Mouse (Mus musculus): ENCODE data around the gene Ntm. TPM values are rescaled to one million over a fixed set of nuclear protein-coding genes. Genes with fewer than 3 reads are reported as not detected.
A peak's percentile ranks its signal among the peaks of the same experiment; 100 is the strongest.

Gene Ntm
- polyA plus RNA-seq, 1 experiment from 2014 or later, result 22.6 TPM

DNA sequence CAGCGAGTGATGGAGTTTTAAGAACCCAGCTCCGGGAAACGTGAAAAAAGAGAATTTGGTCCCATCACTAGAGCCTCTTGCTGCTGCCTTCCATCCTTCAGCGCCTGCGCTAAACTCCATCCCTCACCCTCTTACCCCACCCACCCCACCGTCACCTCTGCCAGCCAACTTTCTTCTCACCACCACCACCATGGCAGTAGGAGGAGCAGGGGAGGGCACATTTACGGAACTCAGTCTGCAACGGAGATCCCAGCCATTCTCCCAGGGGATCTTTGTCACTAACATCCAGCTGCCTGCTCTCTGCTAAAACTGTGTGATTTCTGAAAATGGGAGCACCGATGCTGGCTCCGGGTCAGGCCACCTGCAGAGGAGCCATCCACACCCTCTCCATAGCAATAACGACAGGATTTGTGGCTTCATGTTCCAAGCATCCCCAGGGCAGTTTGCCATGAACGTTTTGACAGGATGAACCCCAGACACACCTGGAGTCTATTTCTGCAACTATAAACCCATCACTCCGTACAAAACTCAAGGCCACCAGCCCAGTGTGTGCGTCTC is 309.2 kb downstream of the Ntm start:
- ATAC-seq (ENCODE audit: insufficient read depth, low FRiP score, low TSS enrichment), result no peak
- Histone ChIP-seq H3K4me1 (ENCODE audit: control insufficient read depth, insufficient read depth, low read length) (no peaks in the 10 kb centered on the region), H3K4me3 (ENCODE audit: low read depth, low read length) (no peak overlapping the region), H3K27ac (ENCODE audit: low read depth, low read length) (no peak overlapping the region), H3K36me3 (ENCODE audit: control insufficient read depth, insufficient read depth, low read length) (no peaks in the 10 kb centered on the region), H3K9ac (ENCODE audit: low read length) (no peak overlapping the region), H3K4me2 (ENCODE audit: low read depth) (no peak overlapping the region), H3K27me3 (ENCODE audit: control insufficient read depth, insufficient read depth, low read length) (no peaks in the 10 kb centered on the region), H3K9me3 (ENCODE audit: control insufficient read depth, low read length) (no peaks in the 10 kb centered on the region)
- WGBS, result 74% methylated on average over 14 of the region's 14 CpGs
- DNase-seq (ENCODE audit: low spot score), result no peak

DNA sequence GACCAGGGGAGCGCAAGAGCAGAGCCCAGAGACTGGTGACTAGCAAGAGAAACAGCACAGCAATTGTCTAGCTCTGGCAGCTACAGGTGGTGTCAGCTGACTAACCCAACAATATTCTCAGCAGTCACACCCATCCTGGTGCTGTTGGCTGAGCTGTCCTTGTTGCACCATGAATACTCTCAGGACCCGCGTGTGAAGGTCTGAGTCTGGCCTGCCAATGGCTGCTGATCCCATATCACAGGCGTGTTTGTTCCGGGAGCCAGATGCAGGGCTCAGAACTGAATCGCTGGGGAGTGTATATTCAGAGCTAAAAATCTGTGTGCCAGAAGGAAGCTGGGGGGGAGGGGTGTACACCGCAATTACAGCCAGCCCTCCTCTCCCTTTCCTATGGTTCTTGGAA is 310.1 kb downstream of the Ntm start:
- H3K4me1 ChIP-seq (ENCODE audit: control insufficient read depth, insufficient read depth, low read length), result no peaks in the 10 kb centered on the region
- 80% methylated on average over 7 of the region's 7 CpGs for WGBS
- H3K27me3 ChIP-seq (ENCODE audit: control insufficient read depth, insufficient read depth, low read length), result no peaks in the 10 kb centered on the region

DNA sequence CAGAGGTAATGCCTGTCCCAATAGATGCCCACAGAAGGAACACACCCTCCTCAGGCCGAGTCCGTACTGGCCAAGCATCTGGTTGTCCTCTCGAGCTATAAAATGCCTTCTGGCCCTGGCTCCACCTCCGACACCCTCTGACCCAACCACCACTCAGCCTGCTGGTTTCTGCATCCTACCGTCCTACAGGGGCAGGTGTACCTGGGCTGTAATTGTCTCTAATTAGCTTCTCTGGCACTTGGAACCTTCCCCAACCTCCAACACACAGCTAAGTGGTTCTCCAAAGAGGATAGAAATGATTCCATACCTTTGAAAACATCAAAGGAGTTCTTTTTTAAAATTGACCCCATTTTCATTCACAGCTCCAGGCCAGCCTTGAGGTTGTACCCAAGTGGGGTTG is 311.1 kb downstream of the Ntm start:
- no peak overlapping the region for H3K4me3 ChIP-seq (ENCODE audit: low read depth, low read length)
- no peaks in the 10 kb centered on the region for H3K27me3 ChIP-seq (ENCODE audit: control insufficient read depth, insufficient read depth, low read length)
- H3K9me3 ChIP-seq (ENCODE audit: control insufficient read depth, low read length), result no peaks in the 10 kb centered on the region
- H3K9ac ChIP-seq (ENCODE audit: low read length), result no peak overlapping the region
- 43% methylated on average over 5 of the region's 5 CpGs for WGBS
- no peaks in the 10 kb centered on the region for H3K36me3 ChIP-seq (ENCODE audit: control insufficient read depth, insufficient read depth, low read length)
- DNase-seq (ENCODE audit: low spot score) (no peak), ATAC-seq (ENCODE audit: insufficient read depth, low FRiP score, low TSS enrichment) (no peak)
- no peaks in the 10 kb centered on the region for H3K4me1 ChIP-seq (ENCODE audit: control insufficient read depth, insufficient read depth, low read length)
- no peak overlapping the region for H3K4me2 ChIP-seq (ENCODE audit: low read depth)
- H3K27ac ChIP-seq (ENCODE audit: low read depth, low read length), result no peak overlapping the region

More for the DNA sequence above, 310.1 kb downstream of the Ntm start:
- Histone ChIP-seq H3K36me3 (ENCODE audit: control insufficient read depth, insufficient read depth, low read length) (no peaks in the 10 kb centered on the region), H3K9me3 (ENCODE audit: control insufficient read depth, low read length) (no peaks in the 10 kb centered on the region), H3K4me2 (ENCODE audit: low read depth) (no peak overlapping the region), H3K4me3 (ENCODE audit: low read depth, low read length) (no peak overlapping the region), H3K9ac (ENCODE audit: low read length) (no peak overlapping the region), H3K27ac (ENCODE audit: low read depth, low read length) (no peak overlapping the region)
- ATAC-seq (ENCODE audit: insufficient read depth, low FRiP score, low TSS enrichment) (no peak), DNase-seq (ENCODE audit: low spot score) (no peak)

DNA sequence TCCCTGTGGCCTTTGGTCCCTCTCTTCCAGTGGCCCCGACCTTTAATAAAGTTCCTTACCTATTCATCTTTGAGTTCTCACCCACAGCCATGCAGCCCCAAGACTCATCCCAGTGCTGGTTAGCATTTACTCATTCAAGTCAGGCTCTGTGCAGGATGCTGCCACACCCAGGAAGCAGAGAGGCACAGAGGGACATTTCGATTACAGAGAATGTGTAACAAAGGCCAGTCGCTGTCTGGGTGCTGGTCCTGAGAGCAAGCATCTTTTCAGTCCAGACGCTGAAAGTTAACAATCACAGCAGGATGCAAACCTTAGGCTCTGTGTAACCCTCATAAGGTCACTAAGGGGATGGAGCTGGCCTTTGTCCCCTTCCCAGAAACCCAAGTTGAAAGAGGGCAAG is 311.7 kb downstream of the Ntm start:
- H3K4me1 ChIP-seq (ENCODE audit: control insufficient read depth, insufficient read depth, low read length), result no peaks in the 10 kb centered on the region
- ATAC-seq (ENCODE audit: insufficient read depth, low FRiP score, low TSS enrichment) (no peak), DNase-seq (ENCODE audit: low spot score) (no peak)
- no peaks in the 10 kb centered on the region for H3K27me3 ChIP-seq (ENCODE audit: control insufficient read depth, insufficient read depth, low read length)
- 35% methylated on average over 4 of the region's 4 CpGs for WGBS
- H3K27ac ChIP-seq (ENCODE audit: low read depth, low read length), result no peak overlapping the region
- no peak overlapping the region for H3K4me2 ChIP-seq (ENCODE audit: low read depth)
- no peak overlapping the region for H3K9ac ChIP-seq (ENCODE audit: low read length)
- H3K4me3 ChIP-seq (ENCODE audit: low read depth, low read length), result no peak overlapping the region
- no peaks in the 10 kb centered on the region for H3K9me3 ChIP-seq (ENCODE audit: control insufficient read depth, low read length)
- no peaks in the 10 kb centered on the region for H3K36me3 ChIP-seq (ENCODE audit: control insufficient read depth, insufficient read depth, low read length)

DNA sequence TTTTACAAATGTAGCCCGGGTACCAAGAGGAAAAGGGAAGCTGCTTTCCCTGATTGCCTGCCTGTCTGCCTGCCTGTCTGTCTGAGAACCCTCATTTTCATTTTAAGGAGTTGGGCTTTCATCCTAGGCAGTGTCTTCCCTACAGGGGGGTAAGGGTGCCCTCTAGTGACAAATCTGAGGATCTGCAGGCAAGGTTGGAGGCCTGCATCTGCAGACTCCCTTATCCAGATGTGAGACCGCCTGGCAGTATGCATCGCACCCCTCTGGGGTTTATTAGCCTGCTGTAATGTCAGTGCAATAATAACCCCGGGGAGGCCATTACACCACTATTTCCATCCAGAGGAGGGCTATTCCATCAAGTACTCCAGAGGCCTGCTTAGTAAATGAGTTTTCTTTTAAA is 312.3 kb downstream of the Ntm start:
- Histone ChIP-seq H3K4me3 (ENCODE audit: low read depth, low read length) (no peak overlapping the region), H3K27ac (ENCODE audit: low read depth, low read length) (no peak overlapping the region), H3K4me2 (ENCODE audit: low read depth) (no peak overlapping the region), H3K9ac (ENCODE audit: low read length) (no peak overlapping the region), H3K27me3 (ENCODE audit: control insufficient read depth, insufficient read depth, low read length) (no peaks in the 10 kb centered on the region), H3K9me3 (ENCODE audit: control insufficient read depth, low read length) (no peaks in the 10 kb centered on the region), H3K4me1 (ENCODE audit: control insufficient read depth, insufficient read depth, low read length) (no peaks in the 10 kb centered on the region), H3K36me3 (ENCODE audit: control insufficient read depth, insufficient read depth, low read length) (no peaks in the 10 kb centered on the region)
- ATAC-seq (ENCODE audit: insufficient read depth, low FRiP score, low TSS enrichment) (no peak), DNase-seq (ENCODE audit: low spot score) (peak; percentile 65)
- WGBS, result 8% methylated on average over 4 of the region's 4 CpGs

DNA sequence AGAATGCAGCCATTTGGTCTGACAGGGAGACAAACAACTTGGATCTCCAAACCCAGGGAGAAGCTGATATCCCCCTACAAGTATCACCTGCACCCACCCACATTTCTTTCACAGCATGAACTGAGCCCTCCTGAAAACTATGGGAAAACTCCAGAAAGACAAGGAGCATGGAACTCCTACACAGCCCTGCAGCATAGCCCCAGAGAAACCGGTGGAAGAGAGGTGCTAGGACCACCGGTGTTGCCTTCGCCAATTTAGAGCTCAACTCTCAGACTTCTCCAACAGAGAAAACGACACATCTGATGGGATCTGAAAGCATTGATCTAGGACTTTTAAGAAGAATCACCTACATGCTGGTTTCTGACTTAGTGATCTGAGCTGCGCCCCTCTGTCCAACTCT is 312.7 kb downstream of the Ntm start:
- no peak overlapping the region for H3K9ac ChIP-seq (ENCODE audit: low read length)
- H3K4me2 ChIP-seq (ENCODE audit: low read depth), result no peak overlapping the region
- H3K9me3 ChIP-seq (ENCODE audit: control insufficient read depth, low read length), result no peaks in the 10 kb centered on the region
- H3K4me3 ChIP-seq (ENCODE audit: low read depth, low read length), result no peak overlapping the region
- H3K27ac ChIP-seq (ENCODE audit: low read depth, low read length), result no peak overlapping the region
- ATAC-seq (ENCODE audit: insufficient read depth, low FRiP score, low TSS enrichment) (no peak), DNase-seq (ENCODE audit: low spot score) (no peak)
- H3K36me3 ChIP-seq (ENCODE audit: control insufficient read depth, insufficient read depth, low read length), result no peaks in the 10 kb centered on the region
- H3K4me1 ChIP-seq (ENCODE audit: control insufficient read depth, insufficient read depth, low read length), result no peaks in the 10 kb centered on the region
- no peaks in the 10 kb centered on the region for H3K27me3 ChIP-seq (ENCODE audit: control insufficient read depth, insufficient read depth, low read length)
- WGBS, result 64% methylated on average over 5 of the region's 5 CpGs

DNA sequence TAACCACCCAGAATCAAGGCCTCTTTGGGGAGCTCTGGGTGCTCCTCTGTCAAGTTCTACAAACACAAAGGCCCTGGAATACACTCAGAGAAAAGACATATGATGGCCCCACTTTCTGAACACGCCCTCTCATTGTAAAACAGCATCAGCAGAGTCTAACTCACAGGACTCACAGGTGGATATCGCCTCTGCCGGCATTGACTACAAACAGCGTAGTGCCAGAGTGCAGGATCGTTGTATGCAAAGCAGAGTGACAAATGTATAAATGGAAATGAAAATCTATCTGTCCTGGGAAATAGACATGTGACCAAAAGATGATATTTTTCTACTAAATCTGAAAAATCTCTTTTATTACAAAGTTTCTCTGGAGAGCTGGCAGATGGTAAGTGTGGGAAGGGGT is 314.7 kb downstream of the Ntm start:
- H3K27ac ChIP-seq (ENCODE audit: low read depth, low read length), result no peak overlapping the region
- H3K4me1 ChIP-seq (ENCODE audit: control insufficient read depth, insufficient read depth, low read length), result 0 out of 2 replicates have a peak, but pooled peaks cover 6% of the 10 kb centered on the region
- no peak overlapping the region for H3K9ac ChIP-seq (ENCODE audit: low read length)
- ATAC-seq (ENCODE audit: insufficient read depth, low FRiP score, low TSS enrichment) (no peak), DNase-seq (ENCODE audit: low spot score) (no peak)
- H3K9me3 ChIP-seq (ENCODE audit: control insufficient read depth, low read length), result no peaks in the 10 kb centered on the region
- no peaks in the 10 kb centered on the region for H3K36me3 ChIP-seq (ENCODE audit: control insufficient read depth, insufficient read depth, low read length)
- 90% methylated on average over 5 of the region's 5 CpGs for WGBS
- H3K4me3 ChIP-seq (ENCODE audit: low read depth, low read length), result no peak overlapping the region
- H3K27me3 ChIP-seq (ENCODE audit: control insufficient read depth, insufficient read depth, low read length), result no peaks in the 10 kb centered on the region
- H3K4me2 ChIP-seq (ENCODE audit: low read depth), result no peak overlapping the region

DNA sequence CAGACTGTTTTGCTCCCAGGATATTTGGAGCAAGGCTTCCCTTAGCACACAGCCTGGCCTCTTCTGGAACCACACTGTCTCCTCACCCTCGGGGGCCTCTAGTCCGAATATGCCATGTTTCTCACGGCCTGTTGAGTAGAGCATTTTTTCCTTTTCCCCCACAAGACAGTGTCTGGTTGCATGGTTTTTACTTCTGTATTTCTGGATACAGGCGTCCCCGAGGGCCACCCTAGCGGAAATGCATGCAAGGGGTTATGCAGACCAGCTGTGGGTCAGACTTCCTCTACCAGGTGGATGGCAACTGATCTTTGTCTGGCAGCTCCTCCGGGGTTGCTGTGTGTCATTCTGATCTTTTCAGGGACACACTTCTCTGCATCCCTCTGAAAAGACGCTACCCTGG is 315.2 kb downstream of the Ntm start:
- Histone ChIP-seq H3K4me1 (ENCODE audit: control insufficient read depth, insufficient read depth, low read length) (0 out of 2 replicates have a peak, but pooled peaks cover 6% of the 10 kb centered on the region), H3K9me3 (ENCODE audit: control insufficient read depth, low read length) (no peaks in the 10 kb centered on the region), H3K4me2 (ENCODE audit: low read depth) (no peak overlapping the region), H3K9ac (ENCODE audit: low read length) (no peak overlapping the region), H3K27me3 (ENCODE audit: control insufficient read depth, insufficient read depth, low read length) (no peaks in the 10 kb centered on the region), H3K4me3 (ENCODE audit: low read depth, low read length) (no peak overlapping the region), H3K36me3 (ENCODE audit: control insufficient read depth, insufficient read depth, low read length) (no peaks in the 10 kb centered on the region), H3K27ac (ENCODE audit: low read depth, low read length) (no peak overlapping the region)
- no peak for ATAC-seq (ENCODE audit: insufficient read depth, low FRiP score, low TSS enrichment)
- WGBS, result 58% methylated on average over 8 of the region's 8 CpGs
- DNase-seq (ENCODE audit: low spot score), result no peak

DNA sequence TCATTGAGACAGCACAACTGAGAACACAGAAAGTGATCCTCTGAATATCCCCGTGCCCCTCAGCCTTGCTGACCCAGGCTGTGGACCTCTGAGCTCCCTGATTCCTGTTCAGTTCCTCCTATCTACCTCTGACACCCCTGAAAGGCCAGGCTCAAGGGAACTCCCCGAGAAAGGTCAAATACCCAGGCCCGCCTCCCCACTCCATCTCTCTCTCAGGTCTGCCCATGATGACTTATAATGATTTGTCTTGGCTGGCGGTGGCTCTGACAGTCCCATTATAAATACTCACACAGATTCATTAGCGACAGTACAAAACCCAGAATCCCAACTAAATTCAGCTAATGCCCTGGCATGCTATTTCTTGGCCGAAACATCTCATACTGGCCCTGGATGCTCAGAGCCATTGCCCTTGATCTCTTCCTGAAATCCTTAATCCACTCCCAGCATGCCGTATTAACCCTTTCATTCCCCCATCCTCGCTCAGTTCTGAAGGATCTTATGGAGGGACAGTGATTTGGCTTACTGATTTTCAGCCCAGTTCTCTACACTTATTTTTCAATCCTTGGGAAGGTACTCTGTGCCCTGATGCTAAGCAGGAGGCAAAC is 317.0 kb downstream of the Ntm start:
- Histone ChIP-seq H3K9ac (ENCODE audit: low read length) (no peak overlapping the region), H3K4me1 (ENCODE audit: control insufficient read depth, insufficient read depth, low read length) (0 out of 2 replicates have a peak, but pooled peaks cover 11% of the 10 kb centered on the region), H3K4me2 (ENCODE audit: low read depth) (no peak overlapping the region), H3K4me3 (ENCODE audit: low read depth, low read length) (no peak overlapping the region), H3K36me3 (ENCODE audit: control insufficient read depth, insufficient read depth, low read length) (no peaks in the 10 kb centered on the region), H3K27ac (ENCODE audit: low read depth, low read length) (no peak overlapping the region), H3K27me3 (ENCODE audit: control insufficient read depth, insufficient read depth, low read length) (no peaks in the 10 kb centered on the region), H3K9me3 (ENCODE audit: control insufficient read depth, low read length) (no peaks in the 10 kb centered on the region)
- 45% methylated on average over 8 of the region's 8 CpGs for WGBS
- ATAC-seq (ENCODE audit: insufficient read depth, low FRiP score, low TSS enrichment), result no peak
- no peak for DNase-seq (ENCODE audit: low spot score)
